Mouse (Mus musculus) layer of hippocampus, postnatal 36 days (tissue): ENCODE measurements around the gene Chrm3. TPM values are rescaled to one million over a fixed set of nuclear protein-coding genes. Genes with fewer than 3 reads are reported as not detected.

ENCODE experiments used
- DNase-seq, 2 experiments: peaks; one replicate each; pipeline ENCODE4 v3.0.0; 2022
- total RNA-seq, 2 experiments: library from RNA; stranded (reverse); gene quantifications; 2 replicates each; pipeline ENCODE4 v1.2.3; 2021

The Chrm3 gene
- total RNA-seq, 2 experiments from 2014 or later, result 48.4 to 50.4 TPM

- no peak for DNase-seq
These were observed 125.1 kb downstream of the Chrm3 start for GRCm38 (mm10) chr13:10235391-10236169.

- DNase-seq, result no peak
These were observed 140.2 kb downstream of the Chrm3 start for GRCm38 (mm10) chr13:10220403-10220802.

GRCm38 (mm10) chr13:10212112-10212511, 148.5 kb downstream of the Chrm3 start:
- no peak for DNase-seq

GRCm38 (mm10) chr13:10210522-10211244, 150.0 kb downstream of the Chrm3 start:
- no peak for DNase-seq

- DNase-seq, result no peak
These were observed 161.3 kb downstream of the Chrm3 start for GRCm38 (mm10) chr13:10199206-10199956.

- peak in 1 of 2 experiments; percentile 8 for DNase-seq
These were observed 170.8 kb downstream of the Chrm3 start for GRCm38 (mm10) chr13:10189829-10190228.

GRCm38 (mm10) chr13:10187926-10188325, 172.7 kb downstream of the Chrm3 start:
- DNase-seq, result no peak

GRCm38 (mm10) chr13:10183837-10184236, 176.8 kb downstream of the Chrm3 start:
- DNase-seq, result no peak

GRCm38 (mm10) chr13:10182756-10183155, 177.9 kb downstream of the Chrm3 start:
- no peak for DNase-seq

- DNase-seq, result no peak
These were observed 190.1 kb downstream of the Chrm3 start for GRCm38 (mm10) chr13:10170529-10170928.

GRCm38 (mm10) chr13:10163354-10163753, 197.3 kb downstream of the Chrm3 start:
- no peak for DNase-seq

- no peak for DNase-seq
These were observed 203.2 kb downstream of the Chrm3 start for GRCm38 (mm10) chr13:10157496-10157895.

GRCm38 (mm10) chr13:10140573-10140972, 220.1 kb downstream of the Chrm3 start:
- DNase-seq, result peak in 1 of 2 experiments; percentile 21

GRCm38 (mm10) chr13:10138878-10139277, 221.8 kb downstream of the Chrm3 start:
- no peak for DNase-seq

- DNase-seq, result no peak
These were observed 229.6 kb downstream of the Chrm3 start for GRCm38 (mm10) chr13:10131064-10131463.

GRCm38 (mm10) chr13:10112211-10112610, 248.4 kb downstream of the Chrm3 start:
- DNase-seq, result no peak

- no peak for DNase-seq
These were observed 251.1 kb downstream of the Chrm3 start for GRCm38 (mm10) chr13:10109542-10109941.

GRCm38 (mm10) chr13:10107331-10107730, 253.3 kb downstream of the Chrm3 start:
- no peak for DNase-seq

GRCm38 (mm10) chr13:10090778-10091177, 269.9 kb downstream of the Chrm3 start:
- no peak for DNase-seq

- DNase-seq, result peak; percentile 58 to 62
These were observed 274.3 kb downstream of the Chrm3 start for GRCm38 (mm10) chr13:10086336-10086735.

GRCm38 (mm10) chr13:10081896-10082426, 278.7 kb downstream of the Chrm3 start:
- DNase-seq, result no peak

- DNase-seq, result peak; percentile 22 to 31
These were observed 289.5 kb downstream of the Chrm3 start for GRCm38 (mm10) chr13:10071165-10071564.
